Mouse (Mus musculus) neural tube, embryonic 10.5 days (tissue): ENCODE data around the gene Olfr288.

ENCODE experiments used
- DNase-seq: peaks from one replicate; pipeline ENCODE4 v3.0.0-alpha.2; 2017; ENCODE audit warnings: low spot score; ENCODE audit errors: extremely low spot score

Gene Olfr288

GRCm38 (mm10) chr15:98195442-98195841 lies at the start of gene Olfr288:
Gene Olfr288 (minus strand): TSS chr15:98195542.
- DNase-seq: no peak

GRCm38 (mm10) chr15:98235442-98235841 lies 40.1 kb upstream of the Olfr288 start:
- DNase-seq: no peak

- no peak for DNase-seq
Observed at GRCm38 (mm10) chr15:98234350-98234749, 39.0 kb upstream of the Olfr288 start, which contains the start of gene Olfr286. Gene Olfr286 (minus strand): TSS chr15:98234450.

GRCm38 (mm10) chr15:98226096-98226495 lies 30.8 kb upstream of the Olfr288 start:
- DNase-seq: no peak

- DNase-seq: no peak
Observed at GRCm38 (mm10) chr15:98225610-98226009, 30.3 kb upstream of the Olfr288 start.

- DNase-seq: no peak
Observed at GRCm38 (mm10) chr15:98222377-98222776, 27.0 kb upstream of the Olfr288 start.

- no peak for DNase-seq
Observed at GRCm38 (mm10) chr15:98220877-98221276, 25.5 kb upstream of the Olfr288 start, which contains the start of the genes Gm44579 and Olfr287. Gene Gm44579 (minus strand): TSS chr15:98220977. Gene Olfr287 (minus strand): TSS chr15:98221056.

- no peak for DNase-seq
Observed at GRCm38 (mm10) chr15:98214130-98214529, 18.8 kb upstream of the Olfr288 start.

GRCm38 (mm10) chr15:98213336-98213870 lies 18.1 kb upstream of the Olfr288 start:
- DNase-seq: no peak

- no peak for DNase-seq
Observed at GRCm38 (mm10) chr15:98209676-98210075, 14.3 kb upstream of the Olfr288 start.

- DNase-seq: no peak
Observed at GRCm38 (mm10) chr15:98184456-98184855, 10.9 kb downstream of the Olfr288 start.

- DNase-seq: no peak
Observed at GRCm38 (mm10) chr15:98181856-98182570, 13.3 kb downstream of the Olfr288 start.

GRCm38 (mm10) chr15:98181132-98181711 lies 14.1 kb downstream of the Olfr288 start:
- DNase-seq: peak; percentile 91

GRCm38 (mm10) chr15:98180567-98181131 lies 14.7 kb downstream of the Olfr288 start:
- DNase-seq: no peak

GRCm38 (mm10) chr15:98177320-98177719 lies 18.0 kb downstream of the Olfr288 start:
- no peak for DNase-seq

- DNase-seq: no peak
Observed at GRCm38 (mm10) chr15:98173821-98174220, 21.5 kb downstream of the Olfr288 start.

GRCm38 (mm10) chr15:98172113-98172512 lies 23.2 kb downstream of the Olfr288 start:
- no peak for DNase-seq

- no peak for DNase-seq
Observed at GRCm38 (mm10) chr15:98170917-98171316, 24.4 kb downstream of the Olfr288 start.

- no peak for DNase-seq
Observed at GRCm38 (mm10) chr15:98170365-98170764, 25.0 kb downstream of the Olfr288 start.

- peak; percentile 39 for DNase-seq
Observed at GRCm38 (mm10) chr15:98168622-98169004, 26.7 kb downstream of the Olfr288 start.

- DNase-seq: peak; percentile 94
Observed at GRCm38 (mm10) chr15:98167645-98168621, 27.4 kb downstream of the Olfr288 start.
